Mouse (Mus musculus) stomach, postnatal 0 days (tissue): ENCODE data around the gene Zfp512.
"Not testable (repeated sequence)": the region's sequence is repeated elsewhere in the genome, so short reads cannot be mapped to it uniquely, and the experiment has no call there.

Experiments
- CTCF ChIP-seq: IDR thresholded peaks from 2 replicates; pipeline ENCODE4 v1.5.1; 2016; ENCODE audit warnings: antibody characterized with exemption, low read depth, mild to moderate bottlenecking, moderate library complexity
- EP300 ChIP-seq: optimal IDR thresholded peaks from 2 replicates; pipeline ENCODE3; 2016; ENCODE audit warnings: antibody characterized with exemption

- TF ChIP-seq CTCF, EP300: not testable (repeated sequence)
These were observed 17.5 kb upstream of the Zfp512 start for GRCm38 (mm10) chr5:31434727-31435126.
